Comparison of ENCODE assay signal across 8 mouse cellular contexts in genomic region chr1:186748724-186749653, GRCm38 (mm10). TPM values are rescaled to one million over a fixed set of nuclear protein-coding genes. Genes with fewer than 3 reads are reported as not detected.
DNase-seq lines count a peak whose midpoint lies in the region; ATAC-seq lines count a peak whose summit lies in the region.

Gene Rrp15, minus strand, starts transcription at chr1:186749358.

- no peaks in the 10 kb centered on the region for H3K27me3 ChIP-seq in forebrain, embryonic 14.5 days (replicated peaks; ENCODE audit: control insufficient read depth, insufficient read depth, low read length)
- no peaks in the 10 kb centered on the region for H3K27me3 ChIP-seq in neural tube, embryonic 15.5 days (replicated peaks)

- no peaks in the 10 kb centered on the region for H3K36me3 ChIP-seq in forebrain, embryonic 14.5 days (ENCODE audit: control insufficient read depth, insufficient read depth, low read length)
- no peaks in the 10 kb centered on the region for H3K36me3 ChIP-seq in neural tube, embryonic 15.5 days

- intact Hi-C loops in heart, postnatal 14 days (cut with DNase I): no loop called here

- DNase-seq in ES-CJ7 (ENCODE audit: low read depth, low spot score): peak; percentile 97
- peak; percentile 77 for DNase-seq in cerebellum, adult 11 months
- DNase-seq in forebrain, embryonic 14.5 days (ENCODE audit: low spot score): peak; percentile 92
- DNase-seq in heart, postnatal 14 days: peak; percentile 85 to 90
- DNase-seq in layer of hippocampus, adult 11-12 months (ENCODE audit: low spot score): peak; percentile 80
- DNase-seq in lung, adult 18-20 months: peak; percentile 82 to 84
- peak; percentile 86 for DNase-seq in testis, postnatal 14 days (ENCODE audit: low spot score)

- WGBS in forebrain, embryonic 14.5 days: under 1% methylated on average over 46 of the region's 46 CpGs
- 0% methylated on average over 46 of the region's 46 CpGs for WGBS in neural tube, embryonic 15.5 days

- H3K9ac ChIP-seq in forebrain, embryonic 14.5 days (ENCODE audit: low read length): peak within 1 kb of the TSS; percentile 91
- peak within 1 kb of the TSS; percentile 80 for H3K9ac ChIP-seq in neural tube, embryonic 15.5 days (replicated peaks)

- H3K27ac ChIP-seq in forebrain, embryonic 14.5 days (ENCODE audit: low read depth, low read length): peak within 1 kb of the TSS; percentile 79
- peak within 1 kb of the TSS; percentile 89 for H3K27ac ChIP-seq in neural tube, embryonic 15.5 days (replicated peaks)

- H3K9me3 ChIP-seq in forebrain, embryonic 14.5 days (replicated peaks; ENCODE audit: control insufficient read depth, low read length): no peaks in the 10 kb centered on the region
- no peaks in the 10 kb centered on the region for H3K9me3 ChIP-seq in neural tube, embryonic 15.5 days (replicated peaks)

- peak within 1 kb of the TSS; percentile 62 for H3K4me3 ChIP-seq in forebrain, embryonic 14.5 days (ENCODE audit: low read depth, low read length)
- H3K4me3 ChIP-seq in neural tube, embryonic 15.5 days (replicated peaks): peak within 1 kb of the TSS; percentile 76

- ATAC-seq in forebrain, embryonic 14.5 days: peak; percentile 91
- peak; percentile 90 for ATAC-seq in neural tube, embryonic 15.5 days (ENCODE audit: low FRiP score)

- H3K4me1 ChIP-seq in forebrain, embryonic 14.5 days (ENCODE audit: control insufficient read depth, insufficient read depth, low read length): peaks cover 11% of the 10 kb centered on the region
- H3K4me1 ChIP-seq in neural tube, embryonic 15.5 days: peaks cover 22% of the 10 kb centered on the region

- peak within 1 kb of the TSS; percentile 90 for H3K4me2 ChIP-seq in forebrain, embryonic 14.5 days (ENCODE audit: low read length)
- H3K4me2 ChIP-seq in neural tube, embryonic 15.5 days: peak within 1 kb of the TSS; percentile 83

RNA-seq across cellular contexts. Expression of gene Rrp15, which starts in this region (rescaled TPM):
- polyA plus RNA-seq in forebrain, embryonic 14.5 days (2014; fragmentation: Nextera tagmentation; extraction: Ambion mirVana): 35.6 and 40.4 TPM in 2 replicates
- total RNA-seq in heart, postnatal 14 days (2021): 1 to 10 TPM; 7.3 to 9.1 TPM
- polyA plus RNA-seq in neural tube, embryonic 15.5 days (2015; fragmentation: Nextera tagmentation; extraction: Ambion mirVana): 29.8 and 40.3 TPM in 2 replicates

Comparison
In these comparisons a context has a peak if more than half of its experiments do, and no peak if none do; other contexts are left out.
1. Peak in every context shown above with its lines: DNase-seq, ATAC-seq, H3K4me3 ChIP-seq and H3K27ac ChIP-seq.